Mouse (Mus musculus) cerebellum, postnatal 25 days (tissue): ENCODE measurements around the gene Stk11.

Experiments
- DNase-seq, 2 experiments: peaks; one replicate each; pipeline ENCODE4 v3.0.0; 2021; ENCODE audit warnings: mixed read lengths in 2 of 2

Gene Stk11

DNA sequence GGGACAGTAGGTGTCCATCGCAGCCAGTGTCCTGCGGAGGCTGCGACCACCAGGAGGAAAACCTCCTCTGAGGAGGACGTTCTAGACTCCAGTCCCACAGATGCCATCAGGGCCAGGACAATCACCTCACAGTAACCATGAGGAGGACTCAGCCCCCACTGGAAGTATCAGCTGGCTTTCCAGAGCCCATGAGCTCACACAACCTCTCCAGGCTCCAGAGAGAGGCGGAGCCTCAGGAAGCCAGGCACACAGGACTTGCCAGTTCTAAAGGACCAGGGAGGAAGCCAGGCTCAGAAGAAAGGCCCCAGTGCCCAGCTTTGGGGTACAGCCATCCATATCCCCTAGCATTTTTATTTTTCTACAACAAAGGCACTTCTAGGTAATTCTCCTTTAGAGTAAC lies 20.1 kb upstream of the Stk11 start:
- DNase-seq, result no peak

DNA sequence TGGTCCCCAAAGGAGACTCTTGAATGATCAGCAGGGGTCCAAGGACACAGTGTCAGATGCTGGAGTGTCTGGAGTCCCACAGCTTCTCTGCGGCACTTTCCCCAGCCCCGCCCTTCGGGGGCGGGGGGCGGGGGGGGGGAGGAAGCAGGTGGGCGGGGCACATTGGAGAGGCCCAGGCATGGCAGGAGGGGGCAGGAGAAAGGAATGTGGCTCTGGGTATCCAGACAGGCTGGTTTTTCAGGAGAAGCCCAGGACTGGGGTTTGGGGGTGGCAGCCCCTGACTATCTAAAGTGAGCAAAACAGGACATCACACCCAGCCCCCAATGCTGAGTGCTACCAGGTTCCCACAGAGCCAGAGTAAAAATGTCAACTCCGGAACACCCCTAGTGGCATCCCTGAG lies 18.3 kb upstream of the Stk11 start:
- DNase-seq, result no peak

GRCm38 (mm10) chr10:80098630-80099029 lies 17.0 kb upstream of the Stk11 start:
- DNase-seq, result no peak

GRCm38 (mm10) chr10:80100982-80101381 lies 14.6 kb upstream of the Stk11 start:
- DNase-seq, result no peak

GRCm38 (mm10) chr10:80102216-80102915 lies 13.2 kb upstream of the Stk11 start:
- peak; percentile 85 to 92 for DNase-seq

GRCm38 (mm10) chr10:80103032-80103431 lies 12.6 kb upstream of the Stk11 start:
- DNase-seq, result no peak

DNA sequence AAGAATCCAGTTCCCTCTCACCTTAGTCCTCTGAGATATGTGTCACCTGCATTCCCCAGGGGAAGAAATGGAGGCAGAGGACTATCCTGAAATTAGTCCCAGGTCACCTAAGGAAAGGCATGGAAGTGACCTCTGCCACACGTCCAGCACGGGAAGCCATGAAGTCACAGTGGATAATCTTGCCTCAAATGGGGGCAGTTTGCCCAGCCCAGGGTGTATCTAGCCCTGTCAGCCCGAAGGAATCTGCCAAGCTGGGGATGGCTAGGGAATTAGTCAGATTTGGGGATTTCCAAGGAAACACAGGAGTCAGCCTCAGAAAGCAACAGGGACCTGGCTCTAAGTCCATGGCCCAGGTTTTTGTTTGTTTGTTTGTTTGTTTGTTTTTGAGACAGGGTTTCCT lies 11.4 kb upstream of the Stk11 start:
- DNase-seq, result no peak

GRCm38 (mm10) chr10:80105460-80105859 lies 10.1 kb upstream of the Stk11 start, which contains the start of gene Sbno2:
Sbno2 (minus strand) TSS chr10:80105571.
- no peak for DNase-seq

DNA sequence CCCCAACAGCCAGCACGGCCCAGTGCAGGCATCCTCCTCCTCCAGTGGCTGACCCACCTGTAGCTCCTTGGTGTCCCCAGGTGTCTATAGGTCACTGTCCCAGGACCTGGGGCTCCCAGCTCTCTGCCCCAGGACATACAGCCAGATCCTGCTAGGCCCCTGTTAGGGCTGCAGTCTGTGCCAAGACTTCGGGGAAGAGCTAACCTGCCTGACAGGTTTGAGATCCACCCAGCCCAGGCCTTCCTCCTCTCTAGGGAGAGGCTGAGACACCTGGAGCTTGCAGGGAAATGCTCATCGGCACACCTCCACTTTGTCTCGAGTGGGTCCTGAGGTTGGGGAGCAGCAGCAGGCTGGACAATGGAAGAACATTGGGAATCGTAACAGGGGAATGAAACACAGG lies 9.7 kb upstream of the Stk11 start:
- DNase-seq, result no peak

DNA sequence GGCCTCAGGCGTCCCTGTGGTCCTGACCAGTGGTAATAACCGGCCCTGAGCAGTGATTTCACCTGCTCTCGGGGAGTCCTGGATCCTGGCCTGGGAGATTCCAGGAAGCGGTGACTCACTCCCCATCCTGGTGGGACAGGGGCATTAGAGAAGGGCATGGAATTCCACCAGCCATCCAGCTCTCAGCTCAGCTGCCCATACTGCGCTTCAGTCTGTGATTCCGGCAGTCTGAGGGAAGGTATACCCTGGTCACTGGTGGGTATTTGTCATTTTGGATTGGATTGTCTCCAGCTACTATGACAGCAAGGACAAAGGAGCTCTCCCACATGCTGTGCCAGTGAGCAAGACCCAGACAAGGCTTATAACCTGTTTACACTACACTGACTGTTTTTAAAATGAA lies 7.9 kb upstream of the Stk11 start:
- no peak for DNase-seq

DNA sequence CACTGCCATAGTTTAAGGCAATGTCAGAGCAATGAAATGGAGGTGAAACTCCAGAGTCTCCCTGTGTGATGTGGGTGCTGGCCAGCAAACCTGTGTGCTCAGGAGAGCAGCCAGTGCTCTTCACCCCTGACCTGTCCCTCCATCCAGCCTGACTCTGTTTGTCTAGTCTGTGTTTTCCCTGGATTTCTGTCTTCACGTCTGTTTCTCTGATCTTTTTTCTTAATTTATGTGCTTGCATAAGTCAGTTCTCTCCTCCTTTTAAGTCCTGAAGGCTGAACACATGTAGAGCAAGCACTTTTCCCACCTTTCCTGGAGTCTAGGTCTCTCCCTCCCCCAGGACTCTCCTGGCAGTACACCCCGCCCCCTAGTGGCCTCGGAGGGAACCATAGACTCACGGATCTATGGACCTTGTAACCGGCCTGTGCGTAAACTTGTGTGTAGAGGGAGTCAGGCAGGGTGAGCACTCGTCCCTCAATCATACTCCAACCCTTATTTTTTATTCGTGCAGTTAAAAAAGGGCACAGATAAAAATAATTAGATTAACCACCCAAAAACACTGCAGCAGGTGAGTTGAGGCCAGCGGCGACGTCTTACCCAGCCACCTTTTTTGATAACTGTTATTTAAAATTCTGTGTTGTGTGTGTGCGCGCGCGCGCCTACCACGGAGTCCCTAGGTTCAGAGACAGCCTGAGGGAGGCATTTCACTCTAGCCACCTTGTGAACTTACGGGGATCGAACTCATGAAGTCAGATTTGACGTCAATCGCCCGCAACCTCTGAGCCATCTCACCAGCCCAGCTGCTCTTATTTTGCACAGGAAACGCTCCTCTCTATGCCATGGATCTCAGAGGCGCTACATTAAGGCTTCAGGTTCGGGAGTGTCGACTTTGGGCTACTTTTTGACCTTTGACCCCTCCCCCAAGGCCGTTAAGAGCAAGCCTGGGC lies 990 bp upstream of the Stk11 start:
- peak; percentile 93 to 97 for DNase-seq

- DNase-seq, result no peak
These were observed 337 bp downstream of the Stk11 start for GRCm38 (mm10) chr10:80115944-80116335.

DNA sequence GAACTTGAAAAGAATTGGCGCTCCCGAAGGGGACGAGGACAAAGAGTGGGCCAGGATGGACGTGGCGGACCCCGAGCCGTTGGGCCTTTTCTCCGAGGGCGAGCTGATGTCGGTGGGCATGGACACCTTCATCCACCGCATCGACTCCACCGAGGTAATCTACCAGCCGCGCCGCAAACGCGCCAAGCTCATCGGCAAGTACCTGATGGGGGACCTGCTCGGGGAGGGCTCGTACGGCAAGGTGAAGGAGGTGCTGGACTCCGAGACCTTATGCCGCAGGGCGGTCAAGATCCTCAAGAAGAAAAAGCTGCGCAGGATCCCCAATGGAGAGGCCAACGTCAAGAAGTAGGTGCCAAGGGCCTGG lies 942 bp downstream of the Stk11 start:
- DNase-seq, result peak in 1 of 2 experiments; percentile 52

GRCm38 (mm10) chr10:80116927-80117691 lies 1.5 kb downstream of the Stk11 start:
- DNase-seq, result peak in 1 of 2 experiments; percentile 57

GRCm38 (mm10) chr10:80117736-80118135 lies 2.1 kb downstream of the Stk11 start:
- DNase-seq, result peak; percentile 63 to 73

- DNase-seq, result peak; percentile 49 to 73
These were observed 2.9 kb downstream of the Stk11 start for GRCm38 (mm10) chr10:80118552-80118951.

DNA sequence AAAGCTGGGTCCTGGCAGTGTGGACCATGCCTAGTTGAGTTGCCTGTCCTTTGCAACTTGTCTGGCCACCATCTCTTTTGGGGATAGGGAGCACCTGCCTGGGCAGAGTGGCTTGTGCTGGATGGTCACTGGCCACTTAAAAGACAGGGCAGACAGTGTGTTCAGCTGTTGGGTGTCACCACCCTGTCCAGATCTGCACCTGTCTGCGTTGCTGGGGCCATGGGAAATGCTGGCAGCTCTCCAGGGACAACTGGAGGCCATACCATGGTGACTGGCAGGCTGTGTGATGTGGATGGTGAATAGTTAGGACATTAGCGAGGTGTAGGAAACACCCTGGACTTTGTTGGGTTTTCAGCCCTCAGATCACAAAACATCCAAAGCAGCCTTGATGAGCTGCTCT lies 4.5 kb downstream of the Stk11 start:
- peak in 1 of 2 experiments; percentile 38 for DNase-seq

- DNase-seq, result no peak
These were observed 6.0 kb downstream of the Stk11 start for GRCm38 (mm10) chr10:80121639-80122038.

DNA sequence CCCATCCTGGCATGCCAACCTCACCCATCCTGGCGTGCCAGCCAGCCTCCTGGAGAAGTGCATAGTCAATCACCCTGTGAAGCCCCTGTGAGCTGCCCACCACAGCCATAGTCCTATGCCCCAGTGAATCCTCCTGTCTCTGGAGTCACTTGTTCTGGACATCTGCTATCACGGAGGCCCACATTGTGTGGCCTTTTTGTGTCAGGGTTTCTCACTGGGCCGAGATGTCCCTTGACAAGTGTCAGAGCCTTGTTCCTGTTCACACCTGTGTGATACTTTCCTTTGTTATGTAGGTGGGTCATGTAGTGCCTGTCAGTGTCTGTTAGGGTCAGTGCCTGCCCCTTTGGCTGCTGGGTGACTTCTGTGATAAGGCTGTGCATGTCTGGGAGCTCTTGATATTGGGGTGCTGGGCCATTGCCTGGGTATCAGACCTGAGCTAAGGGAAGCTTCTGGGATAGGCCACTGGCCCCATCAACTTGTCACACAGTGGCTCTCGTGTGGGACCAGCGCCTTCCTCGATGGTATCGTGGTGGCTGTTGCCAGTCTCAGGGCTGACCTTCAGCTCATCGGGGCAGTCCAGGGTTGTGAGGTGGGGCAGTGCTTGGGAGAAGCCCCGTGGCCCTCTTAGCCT lies 8.4 kb downstream of the Stk11 start:
- DNase-seq, result no peak

- DNase-seq, result no peak
These were observed 12.3 kb downstream of the Stk11 start for GRCm38 (mm10) chr10:80127920-80128319.

GRCm38 (mm10) chr10:80129846-80130245 lies 14.2 kb downstream of the Stk11 start:
- peak; percentile 85 to 89 for DNase-seq

- peak in 1 of 2 experiments; percentile 22 for DNase-seq
These were observed 14.9 kb downstream of the Stk11 start for GRCm38 (mm10) chr10:80130403-80131031.
